Mouse (Mus musculus) spleen, embryonic (tissue): ENCODE measurements around the gene Sult1c1.
"Not testable (repeated sequence)": the region's sequence is repeated elsewhere in the genome, so short reads cannot be mapped to it uniquely, and the experiment has no call there.

Source experiments
- CTCF ChIA-PET: fragments of 350-600 bp; sonication (Branson Sonifier 250); formaldehyde crosslinking; loops from one replicate; lab custom pipeline; 2022; lab: Charles Lee

Sult1c1 gene

GRCm38 (mm10) chr17:53990574-53990973 is at the start of gene Sult1c1:
Gene Sult1c1, minus strand, starts transcription at chr17:53990674.
- CTCF ChIA-PET, result no interaction called here

GRCm38 (mm10) chr17:54014204-54014603 is 23.7 kb upstream of the Sult1c1 start:
- CTCF ChIA-PET, result no interaction called here

- CTCF ChIA-PET, result no interaction called here
Observed at GRCm38 (mm10) chr17:54011196-54011595, 20.7 kb upstream of the Sult1c1 start.

GRCm38 (mm10) chr17:54010536-54010935 is 20.1 kb upstream of the Sult1c1 start:
- CTCF ChIA-PET, result not testable (repeated sequence)

- CTCF ChIA-PET, result no interaction called here
Observed at GRCm38 (mm10) chr17:54003522-54003921, 13.0 kb upstream of the Sult1c1 start.

- CTCF ChIA-PET, result no interaction called here
Observed at GRCm38 (mm10) chr17:53973606-53974005, 16.9 kb downstream of the Sult1c1 start.

GRCm38 (mm10) chr17:53941569-53942162 is 48.8 kb downstream of the Sult1c1 start:
- CTCF ChIA-PET, result no interaction called here

GRCm38 (mm10) chr17:53940726-53941125 is 49.7 kb downstream of the Sult1c1 start:
- CTCF ChIA-PET, result no interaction called here
